Mouse (Mus musculus) layer of hippocampus, adult 9-10 months (tissue): ENCODE data around the gene Serpinf2.
A peak's percentile ranks its signal among the peaks of the same experiment; 100 is the strongest.
"Not testable (repeated sequence)": the region's sequence is repeated elsewhere in the genome, so short reads cannot be mapped to it uniquely, and the experiment has no call there.

ENCODE experiments used
- DNase-seq: peaks from one replicate; pipeline ENCODE4 v3.0.0; 2022; ENCODE audit warnings: low spot score

The Serpinf2 gene

GRCm38 (mm10) chr11:75459141-75459711 lies 19.8 kb upstream of the Serpinf2 start:
- DNase-seq = no peak

GRCm38 (mm10) chr11:75458628-75459041 lies 19.2 kb upstream of the Serpinf2 start:
- no peak for DNase-seq

- peak; percentile 43 for DNase-seq
These were observed 18.8 kb upstream of the Serpinf2 start for GRCm38 (mm10) chr11:75458169-75458568.

GRCm38 (mm10) chr11:75456440-75456871 lies 17.1 kb upstream of the Serpinf2 start:
- DNase-seq = no peak

- DNase-seq = not testable (repeated sequence)
These were observed 16.6 kb upstream of the Serpinf2 start for GRCm38 (mm10) chr11:75455971-75456370.

GRCm38 (mm10) chr11:75455041-75455736 lies 15.8 kb upstream of the Serpinf2 start:
- DNase-seq = no peak

- DNase-seq = peak; percentile 72
These were observed 14.9 kb upstream of the Serpinf2 start, which contains the start of gene Wdr81 for GRCm38 (mm10) chr11:75453991-75454930. Gene Wdr81, minus strand, starts transcription at chr11:75454717.

- DNase-seq = no peak
These were observed 13.6 kb upstream of the Serpinf2 start for GRCm38 (mm10) chr11:75452812-75453557.

GRCm38 (mm10) chr11:75452081-75452480 lies 12.7 kb upstream of the Serpinf2 start:
- no peak for DNase-seq

GRCm38 (mm10) chr11:75450936-75451335 lies 11.5 kb upstream of the Serpinf2 start:
- DNase-seq = no peak

- DNase-seq = no peak
These were observed 11.0 kb upstream of the Serpinf2 start for GRCm38 (mm10) chr11:75450304-75450908.

- no peak for DNase-seq
These were observed 10.3 kb upstream of the Serpinf2 start for GRCm38 (mm10) chr11:75449695-75450094.

GRCm38 (mm10) chr11:75448575-75448974 lies 9.2 kb upstream of the Serpinf2 start:
- no peak for DNase-seq

GRCm38 (mm10) chr11:75443711-75444110 lies 4.3 kb upstream of the Serpinf2 start:
- DNase-seq = no peak

- DNase-seq = no peak
These were observed 2.2 kb upstream of the Serpinf2 start for GRCm38 (mm10) chr11:75441601-75442000.

- no peak for DNase-seq
These were observed 1.6 kb upstream of the Serpinf2 start for GRCm38 (mm10) chr11:75441034-75441433.

GRCm38 (mm10) chr11:75439951-75440350 lies 560 bp upstream of the Serpinf2 start:
- no peak for DNase-seq

- no peak for DNase-seq
These were observed 587 bp downstream of the Serpinf2 start for GRCm38 (mm10) chr11:75438804-75439203.

GRCm38 (mm10) chr11:75438194-75438593 lies 1.2 kb downstream of the Serpinf2 start:
- no peak for DNase-seq

GRCm38 (mm10) chr11:75434138-75434537 lies 5.3 kb downstream of the Serpinf2 start:
- DNase-seq = no peak

GRCm38 (mm10) chr11:75431307-75431706 lies 8.1 kb downstream of the Serpinf2 start:
- DNase-seq = peak; percentile 38
